Mouse (Mus musculus) ovary, postnatal 14 days (tissue): ENCODE measurements around the gene Smtn.
A peak's percentile ranks its signal among the peaks of the same experiment; 100 is the strongest.

Source experiments
- DNase-seq: peaks from one replicate; pipeline ENCODE4 v3.0.0; 2022; ENCODE audit warnings: low spot score

The Smtn gene

GRCm38 (mm10) chr11:3509181-3510085 is 31.0 kb downstream of the Smtn start:
- DNase-seq = no peak

- no peak for DNase-seq
Observed at GRCm38 (mm10) chr11:3508226-3508625, 32.2 kb downstream of the Smtn start.

- no peak for DNase-seq
Observed at GRCm38 (mm10) chr11:3503755-3504693, 36.4 kb downstream of the Smtn start.

GRCm38 (mm10) chr11:3502459-3503072 is 37.8 kb downstream of the Smtn start:
- no peak for DNase-seq

GRCm38 (mm10) chr11:3502057-3502456 is 38.4 kb downstream of the Smtn start:
- DNase-seq = no peak

- no peak for DNase-seq
Observed at GRCm38 (mm10) chr11:3497296-3497695, 43.1 kb downstream of the Smtn start.

- DNase-seq = no peak
Observed at GRCm38 (mm10) chr11:3496756-3497155, 43.7 kb downstream of the Smtn start.

GRCm38 (mm10) chr11:3495496-3495895 is 44.9 kb downstream of the Smtn start:
- no peak for DNase-seq

- no peak for DNase-seq
Observed at GRCm38 (mm10) chr11:3494857-3495256, 45.6 kb downstream of the Smtn start.

GRCm38 (mm10) chr11:3492748-3493147 is 47.7 kb downstream of the Smtn start:
- no peak for DNase-seq

GRCm38 (mm10) chr11:3489036-3489435 is 51.4 kb downstream of the Smtn start:
- no peak for DNase-seq

GRCm38 (mm10) chr11:3487952-3488570 is 52.4 kb downstream of the Smtn start, which contains the start of gene Pla2g3:
TSS of gene Pla2g3 (plus strand) at chr11:3488284.
- no peak for DNase-seq

- DNase-seq = no peak
Observed at GRCm38 (mm10) chr11:3486349-3486748, 54.1 kb downstream of the Smtn start.

GRCm38 (mm10) chr11:3483980-3484642 is 56.3 kb downstream of the Smtn start:
- no peak for DNase-seq

GRCm38 (mm10) chr11:3475489-3475888 is 64.9 kb downstream of the Smtn start:
- no peak for DNase-seq

- DNase-seq = no peak
Observed at GRCm38 (mm10) chr11:3474480-3475115, 65.8 kb downstream of the Smtn start.

- DNase-seq = peak; percentile 73
Observed at GRCm38 (mm10) chr11:3472484-3472883, 67.9 kb downstream of the Smtn start.

GRCm38 (mm10) chr11:3471448-3471850 is 69.0 kb downstream of the Smtn start:
- DNase-seq = no peak
